7 mouse cellular contexts compared by ENCODE assay signal in genomic region chr9:121415626-121416241, GRCm38 (mm10).
DNase-seq lines count a peak whose midpoint lies in the region; ATAC-seq and TF ChIP-seq lines count a peak whose summit lies in the region.

No protein-coding gene starts in this region.

- H3K36me3 ChIP-seq in stomach, postnatal 0 days (ENCODE audit: control insufficient read depth, insufficient read depth, low read length) = 0 out of 2 replicates have a peak, but pooled peaks cover 3% of the 10 kb centered on the region
- peaks cover 3% of the 10 kb centered on the region for H3K36me3 ChIP-seq in neural tube, embryonic 15.5 days

- TF ChIP-seq EP300 in stomach, postnatal 0 days (optimal IDR thresholded peaks at IDR 0.05) = no peak

- peak; percentile 1; the same call in 1 of the 2 replicates for TF ChIP-seq CTCF in stomach, postnatal 0 days (IDR thresholded peaks at IDR 0.05; ENCODE audit: low read depth)

- no peaks in the 10 kb centered on the region for H3K9me3 ChIP-seq in stomach, postnatal 0 days (ENCODE audit: control insufficient read depth, low read length)
- no peaks in the 10 kb centered on the region for H3K9me3 ChIP-seq in neural tube, embryonic 15.5 days (replicated peaks)

- H3K27ac ChIP-seq in stomach, postnatal 0 days (replicated peaks) = peak overlapping the region; percentile 85
- no peak overlapping the region for H3K27ac ChIP-seq in neural tube, embryonic 15.5 days (replicated peaks)

- no peaks in the 10 kb centered on the region; the same call in 1 of the 2 replicates for H3K4me1 ChIP-seq in stomach, postnatal 0 days (replicated peaks; ENCODE audit: control insufficient read depth, insufficient read depth)
- peaks cover 10% of the 10 kb centered on the region for H3K4me1 ChIP-seq in neural tube, embryonic 15.5 days

- WGBS in stomach, postnatal 0 days = 46% methylated on average over 19 of the region's 19 CpGs
- WGBS in neural tube, embryonic 15.5 days = 79% methylated on average over 19 of the region's 19 CpGs

- peak overlapping the region; percentile 24; the same call in 1 of the 2 replicates for H3K4me3 ChIP-seq in stomach, postnatal 0 days (ENCODE audit: low read depth, low read length)
- no peak overlapping the region for H3K4me3 ChIP-seq in neural tube, embryonic 15.5 days (replicated peaks)

- peak; percentile 99 for ATAC-seq in stomach, postnatal 0 days (ENCODE audit: low FRiP score, low TSS enrichment)
- no peak for ATAC-seq in neural tube, embryonic 15.5 days (ENCODE audit: low FRiP score)

- no peaks in the 10 kb centered on the region for H3K27me3 ChIP-seq in stomach, postnatal 0 days (ENCODE audit: control insufficient read depth, insufficient read depth, low read length)
- no peaks in the 10 kb centered on the region for H3K27me3 ChIP-seq in neural tube, embryonic 15.5 days (replicated peaks)

- peak overlapping the region; percentile 27; the same call in 1 of the 2 replicates for H3K9ac ChIP-seq in stomach, postnatal 0 days (ENCODE audit: low read length)
- H3K9ac ChIP-seq in neural tube, embryonic 15.5 days (replicated peaks) = no peak overlapping the region

- peak overlapping the region; percentile 39 for H3K4me2 ChIP-seq in stomach, postnatal 0 days (replicated peaks; ENCODE audit: low read depth)
- no peak overlapping the region for H3K4me2 ChIP-seq in neural tube, embryonic 15.5 days

- DNase-seq in Muller cell, postnatal 12 days (ENCODE audit: inconsistent ontology term) = peak; percentile 86
- DNase-seq in adrenal gland, adult 18-20 months (ENCODE audit: low spot score in 2 of 2) = peak; percentile 58 to 74
- peak; percentile 32 for DNase-seq in gastrocnemius, postnatal 25 days
- peak; percentile 65 for DNase-seq in kidney, postnatal 10 days
- DNase-seq in stomach, postnatal 0 days (ENCODE audit: low spot score) = peak; percentile 92
- DNase-seq in spleen, adult 12 weeks (ENCODE audit: low spot score) = no peak
